Mouse (Mus musculus) spleen, adult 2 months (tissue): ENCODE data around the gene Erp29. TPM values are rescaled to one million over a fixed set of nuclear protein-coding genes. Genes with fewer than 3 reads are reported as not detected.

ENCODE experiments used
- DNase-seq, 2 experiments: peaks; one replicate each; pipeline versions ENCODE4 v3.0.0 to v3.0.0-alpha.2; 2012 to 2021; ENCODE audit warnings: low spot score in 2 of 2, low read depth in 1 of 2
- H3K27ac ChIP-seq: fragments of 200-500 bp; 2 replicates; pipeline ENCODE4 v1.5.1; 2012; ENCODE audit warnings: low read length, inconsistent platforms; ENCODE audit not compliant: insufficient read depth
- H3K27me3 ChIP-seq: fragments of 200-500 bp; 2 replicates; pipeline ENCODE4 v1.6.1; 2012; ENCODE audit warnings: mild to moderate bottlenecking, moderate library complexity, low read length, inconsistent platforms; ENCODE audit not compliant: control insufficient read depth, insufficient read depth
- H3K36me3 ChIP-seq: fragments of 200-500 bp; 2 replicates; pipeline ENCODE4 v1.6.1; 2012; ENCODE audit warnings: mild to moderate bottlenecking, low read length, inconsistent platforms; ENCODE audit not compliant: control insufficient read depth, insufficient read depth
- H3K4me1 ChIP-seq: fragments of 200-500 bp; 2 replicates; pipeline ENCODE4 v1.6.1; 2011; ENCODE audit warnings: inconsistent platforms; ENCODE audit not compliant: control insufficient read depth, insufficient read depth, insufficient read length
- H3K4me3 ChIP-seq: fragments of 200-500 bp; 2 replicates; pipeline ENCODE4 v1.5.1; 2011; ENCODE audit warnings: mild to moderate bottlenecking, inconsistent platforms; ENCODE audit not compliant: insufficient read depth, insufficient read length; ENCODE audit errors: extremely low read depth
- CTCF ChIP-seq: fragments of 200-500 bp; IDR thresholded peaks from 2 replicates; pipeline ENCODE4 v1.5.1; 2011; ENCODE audit warnings: mild to moderate bottlenecking, inconsistent platforms; ENCODE audit not compliant: insufficient read depth, insufficient read length, insufficient replicate concordance; ENCODE audit errors: extremely low read depth
- POLR2A ChIP-seq: fragments of 200-500 bp; IDR thresholded peaks from 2 replicates; pipeline ENCODE4 v1.6.1; 2011; ENCODE audit warnings: low read depth, low read length, inconsistent platforms
- WGBS: fragments of 180-500 bp; shearing (Covaris S2); methylation state at CpG from one replicate; pipeline ENCODE4 v1.1.7; 2018; 5-methylcytosine and 5-hydroxymethylcytosine counted together
- polyA plus RNA-seq: library from polyadenylated mRNA; depleted of rRNA; stranded (reverse); fragments of >200 nt; gene quantifications from 2 replicates; pipeline ENCODE4 v1.2.3, GENCODE M21; 2012

Erp29 gene
- polyA plus RNA-seq, 1 experiment, result 47.5 TPM

GRCm38 (mm10) chr5:121392667-121393380 is 59.5 kb downstream of the Erp29 start:
- Histone ChIP-seq H3K4me1 (no peaks in the 10 kb centered on the region), H3K4me3 (no peak overlapping the region), H3K36me3 (no peaks in the 10 kb centered on the region), H3K27ac (no peak overlapping the region), H3K27me3 (no peaks in the 10 kb centered on the region)
- peak in 1 of 2 experiments; percentile 27 for DNase-seq
- peak; percentile 15; the same call in 1 of the 2 replicates for TF ChIP-seq CTCF
- no peak for TF ChIP-seq POLR2A
- 52% methylated on average over 16 of the region's 16 CpGs for WGBS

GRCm38 (mm10) chr5:121389691-121390090 is 62.6 kb downstream of the Erp29 start:
- no peak for DNase-seq
- H3K27ac ChIP-seq, result no peak overlapping the region; the same call in 1 of the 2 replicates
- H3K4me1 ChIP-seq, result no peaks in the 10 kb centered on the region
- no peak overlapping the region for H3K4me3 ChIP-seq
- H3K27me3 ChIP-seq, result no peaks in the 10 kb centered on the region
- no peaks in the 10 kb centered on the region for H3K36me3 ChIP-seq
- no peak for TF ChIP-seq POLR2A
- no peak for TF ChIP-seq CTCF

DNA sequence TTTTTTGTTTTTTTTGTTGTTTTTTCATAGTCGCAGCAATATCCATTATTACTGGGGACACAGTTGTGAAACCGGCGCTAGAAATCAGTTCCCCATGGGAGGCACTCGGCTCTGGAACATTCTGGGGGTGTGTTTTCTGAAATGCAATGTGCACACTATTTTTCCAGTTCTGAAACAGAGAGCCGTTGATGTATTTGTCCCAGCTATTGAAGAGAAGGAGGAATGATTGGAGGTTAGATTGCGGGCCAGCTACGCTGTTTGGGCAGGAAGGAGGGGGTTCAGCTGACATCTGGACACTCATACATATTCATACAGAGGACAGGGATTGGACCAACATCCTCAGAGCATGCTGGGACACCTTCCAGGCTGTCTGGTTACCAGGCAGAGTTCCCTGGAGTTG is 63.2 kb downstream of the Erp29 start:
- Histone ChIP-seq H3K4me1 (no peaks in the 10 kb centered on the region), H3K27ac (no peak overlapping the region), H3K36me3 (no peaks in the 10 kb centered on the region), H3K27me3 (no peaks in the 10 kb centered on the region), H3K4me3 (no peak overlapping the region)
- 80% methylated on average over 7 of the region's 7 CpGs for WGBS
- TF ChIP-seq CTCF, result no peak
- no peak for TF ChIP-seq POLR2A
- no peak for DNase-seq

- H3K4me3 ChIP-seq, result no peak overlapping the region
- no peaks in the 10 kb centered on the region; the same call in 1 of the 2 replicates for H3K36me3 ChIP-seq
- peaks cover 5% of the 10 kb centered on the region; the same call in 1 of the 2 replicates for H3K4me1 ChIP-seq
- no peak for TF ChIP-seq CTCF
- no peak for TF ChIP-seq POLR2A
- DNase-seq, result no peak
- no peak overlapping the region for H3K27ac ChIP-seq
- no peaks in the 10 kb centered on the region for H3K27me3 ChIP-seq
- 91% methylated on average over 4 of the region's 4 CpGs for WGBS
Measured at GRCm38 (mm10) chr5:121387126-121387525, 65.2 kb downstream of the Erp29 start.

DNA sequence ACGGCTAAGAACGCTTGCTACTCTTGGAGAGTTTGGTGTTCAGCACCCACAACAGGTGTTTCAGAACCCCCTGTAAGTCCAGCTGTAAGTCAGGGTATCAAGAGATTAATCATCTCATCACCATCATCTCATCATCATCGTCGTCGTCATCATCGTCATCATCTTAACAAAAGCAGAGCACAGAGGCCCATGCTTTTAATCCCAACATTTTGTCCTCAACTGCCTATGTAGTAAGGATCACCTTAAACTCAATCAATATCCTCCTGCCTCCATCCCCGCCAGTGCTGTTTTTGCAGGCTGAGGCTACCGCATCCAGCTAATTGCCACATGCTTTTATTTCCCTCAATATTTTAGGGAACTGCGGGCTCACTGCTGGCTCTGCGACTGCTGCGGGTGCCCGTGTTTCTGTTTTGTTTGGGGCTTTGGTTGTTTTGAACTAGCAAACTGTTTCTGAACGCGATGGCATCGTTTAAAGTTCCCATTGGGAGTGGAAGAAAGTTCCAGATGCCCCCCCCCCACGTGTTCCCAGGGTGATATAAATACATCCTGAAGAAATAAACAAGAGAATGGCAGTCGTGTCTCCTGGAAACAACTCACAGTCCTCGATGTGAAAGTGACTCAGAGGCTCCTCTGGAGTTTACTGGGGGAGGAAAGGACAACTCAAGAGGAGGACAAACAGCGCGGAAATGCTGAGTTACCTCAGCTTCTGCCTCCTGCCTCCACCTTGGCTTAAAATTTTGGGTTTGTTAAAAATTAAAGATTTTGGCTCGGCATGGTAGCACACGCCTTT is 66.0 kb downstream of the Erp29 start:
- DNase-seq, result no peak
- TF ChIP-seq CTCF, result no peak
- H3K27me3 ChIP-seq, result no peaks in the 10 kb centered on the region
- 29% methylated on average over 22 of the region's 22 CpGs for WGBS
- peaks cover 5% of the 10 kb centered on the region; the same call in 1 of the 2 replicates for H3K4me1 ChIP-seq
- no peak overlapping the region for H3K27ac ChIP-seq
- no peak overlapping the region for H3K4me3 ChIP-seq
- H3K36me3 ChIP-seq, result no peaks in the 10 kb centered on the region; the same call in 1 of the 2 replicates

GRCm38 (mm10) chr5:121385461-121386119 is 66.7 kb downstream of the Erp29 start, which contains the start of gene Trafd1:
Gene Trafd1, minus strand, starts transcription at chr5:121385632.
- no peaks in the 10 kb centered on the region for H3K27me3 ChIP-seq
- peak within 1 kb of the TSS; percentile 80 for H3K4me3 ChIP-seq
- TF ChIP-seq POLR2A (peak; percentile 30), CTCF (no peak)
- peaks cover 3% of the 10 kb centered on the region for H3K36me3 ChIP-seq
- WGBS, result 1% methylated on average over 31 of the region's 45 CpGs
- peak within 1 kb of the TSS; percentile 80 for H3K27ac ChIP-seq
- DNase-seq, result peak; percentile 65 to 90
- H3K4me1 ChIP-seq, result peaks cover 5% of the 10 kb centered on the region; the same call in 1 of the 2 replicates
